8 mouse cellular contexts compared by ENCODE assay signal in genomic region chr7:112743621-112744395, GRCm38 (mm10).
DNase-seq lines count a peak whose midpoint lies in the region; ATAC-seq and TF ChIP-seq lines count a peak whose summit lies in the region.

No protein-coding gene starts in this region.

- H3K9ac ChIP-seq in embryonic facial prominence, embryonic 13.5 days: peak overlapping the region; percentile 40; the same call in 1 of the 2 replicates
- peak overlapping the region; percentile 15; the same call in 1 of the 2 replicates for H3K9ac ChIP-seq in heart, embryonic 15.5 days
- H3K9ac ChIP-seq in midbrain, embryonic 15.5 days: no peak overlapping the region

- peak overlapping the region; percentile 68 for H3K27ac ChIP-seq in embryonic facial prominence, embryonic 13.5 days
- peak overlapping the region; percentile 89 for H3K27ac ChIP-seq in heart, embryonic 15.5 days
- H3K27ac ChIP-seq in midbrain, embryonic 15.5 days: peak overlapping the region; percentile 5; the same call in 1 of the 2 replicates
- no peak overlapping the region for H3K27ac ChIP-seq in layer of hippocampus, adult 2 months

- H3K9me3 ChIP-seq in embryonic facial prominence, embryonic 13.5 days: no peaks in the 10 kb centered on the region
- H3K9me3 ChIP-seq in heart, embryonic 15.5 days (replicated peaks): no peaks in the 10 kb centered on the region
- H3K9me3 ChIP-seq in midbrain, embryonic 15.5 days: no peaks in the 10 kb centered on the region

- peak; percentile 79 for ATAC-seq in embryonic facial prominence, embryonic 13.5 days (ENCODE audit: insufficient number of reproducible peaks, insufficient read depth, low FRiP score, low TSS enrichment, low read depth)
- ATAC-seq in heart, embryonic 15.5 days (replicated peaks; ENCODE audit: insufficient number of reproducible peaks, insufficient read depth, low FRiP score, low read depth): peak; percentile 82
- peak; percentile 64 for ATAC-seq in midbrain, embryonic 15.5 days (replicated peaks)

- peaks cover 66% of the 10 kb centered on the region for H3K4me1 ChIP-seq in embryonic facial prominence, embryonic 13.5 days
- H3K4me1 ChIP-seq in heart, embryonic 15.5 days (replicated peaks): peaks cover 66% of the 10 kb centered on the region
- peaks cover 32% of the 10 kb centered on the region for H3K4me1 ChIP-seq in midbrain, embryonic 15.5 days

- 0 out of 2 replicates have a peak overlapping the region, but pooled peaks have one; percentile 10 for H3K4me3 ChIP-seq in embryonic facial prominence, embryonic 13.5 days
- H3K4me3 ChIP-seq in heart, embryonic 15.5 days: peak overlapping the region; percentile 7; the same call in 1 of the 2 replicates
- H3K4me3 ChIP-seq in midbrain, embryonic 15.5 days: no peak overlapping the region
- no peak overlapping the region for H3K4me3 ChIP-seq in layer of hippocampus, adult 2 months

- no peaks in the 10 kb centered on the region for H3K36me3 ChIP-seq in embryonic facial prominence, embryonic 13.5 days
- H3K36me3 ChIP-seq in heart, embryonic 15.5 days: no peaks in the 10 kb centered on the region
- no peaks in the 10 kb centered on the region for H3K36me3 ChIP-seq in midbrain, embryonic 15.5 days (replicated peaks)

- intact Hi-C loops in left cerebral cortex, postnatal 14 days (cut with DNase I): no loop called here

- H3K4me2 ChIP-seq in embryonic facial prominence, embryonic 13.5 days: peak overlapping the region; percentile 46
- peak overlapping the region; percentile 53 for H3K4me2 ChIP-seq in heart, embryonic 15.5 days
- peak overlapping the region; percentile 20; the same call in 1 of the 2 replicates for H3K4me2 ChIP-seq in midbrain, embryonic 15.5 days

- 2% methylated on average over 11 of the region's 11 CpGs for WGBS in embryonic facial prominence, embryonic 13.5 days
- 3% methylated on average over 11 of the region's 11 CpGs for WGBS in heart, embryonic 15.5 days
- 5% methylated on average over 11 of the region's 11 CpGs for WGBS in midbrain, embryonic 15.5 days

- TF ChIP-seq CTCF in layer of hippocampus, adult 2 months (conservative IDR thresholded peaks at IDR 0.05): no peak

- DNase-seq in Muller cell, postnatal 12 days (ENCODE audit: inconsistent ontology term): peak; percentile 60
- peak; percentile 79 for DNase-seq in kidney, postnatal 14 days
- no peak for DNase-seq in left cerebral cortex, postnatal 14 days (ENCODE audit: low spot score in 2 of 2)
- DNase-seq in frontal cortex, postnatal 25 days (ENCODE audit: low spot score in 2 of 2): no peak
- DNase-seq in layer of hippocampus, adult 2 months (ENCODE audit: low spot score in 2 of 2): no peak

- no peaks in the 10 kb centered on the region for H3K27me3 ChIP-seq in embryonic facial prominence, embryonic 13.5 days
- H3K27me3 ChIP-seq in heart, embryonic 15.5 days: no peaks in the 10 kb centered on the region
- no peaks in the 10 kb centered on the region for H3K27me3 ChIP-seq in midbrain, embryonic 15.5 days (replicated peaks)

Comparison
In these comparisons a context has a peak if more than half of its experiments do, and no peak if none do; other contexts are left out.
1. DNase-seq: peak in Muller cell, postnatal 12 days (single experiment) and kidney, postnatal 14 days (single experiment); none in left cerebral cortex, postnatal 14 days (0 of 2), frontal cortex, postnatal 25 days (0 of 2) and layer of hippocampus, adult 2 months (0 of 2).
2. H3K4me3 ChIP-seq: peak in embryonic facial prominence, embryonic 13.5 days (single experiment) and heart, embryonic 15.5 days (single experiment); none in midbrain, embryonic 15.5 days (single experiment) and layer of hippocampus, adult 2 months (single experiment).
3. Peak in every context shown above with its lines, with median percentiles within 50 percentile points of each other: ATAC-seq and H3K4me2 ChIP-seq.